Comparison of ENCODE assay signal across 20 mouse cellular contexts in the genomic region with DNA sequence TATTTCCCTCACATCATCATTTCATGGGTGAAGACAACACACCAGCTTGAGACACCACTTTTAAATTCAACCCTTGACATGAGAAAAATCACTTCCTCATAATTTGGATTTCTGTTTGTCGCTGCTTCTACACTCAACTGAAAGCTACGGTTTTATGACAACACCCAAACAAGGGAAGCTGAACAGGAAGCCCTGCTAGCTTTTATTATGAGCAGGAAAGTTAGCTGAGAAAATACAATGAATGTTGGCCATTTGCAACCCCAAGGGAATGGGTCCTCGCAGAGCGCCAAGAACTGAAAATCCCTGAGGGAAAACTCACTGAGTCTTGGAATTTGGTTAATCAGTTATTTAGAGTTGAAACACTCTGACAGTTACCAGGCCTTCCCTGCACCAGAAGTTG.
A peak's percentile ranks its signal among the peaks of the same experiment; 100 is the strongest.
DNase-seq lines count a peak whose midpoint lies in the region; ATAC-seq and TF ChIP-seq lines count a peak whose summit lies in the region.
"Had no signal": no experiment of that assay in that cellular context is flagged by ENCODE, and none has a peak within 500 bp of the region (broad histone marks: within the 10 kb centered on the region; RNA-seq: fewer than 3 reads in every experiment).

No protein-coding gene starts in this region.

- peak; percentile 81 for ATAC-seq in common myeloid progenitor, adult 5-6 weeks (replicated peaks; ENCODE audit: low read depth, poor library complexity, severe bottlenecking)
- ATAC-seq: forebrain, embryonic 14.5 days; liver, postnatal 0 days had no signal

- no peak for DNase-seq in gastrocnemius, adult 2 months
- DNase-seq in gastrocnemius, postnatal 36 days, result no peak
- peak; percentile 21 for DNase-seq in heart, postnatal 25 days (ENCODE audit: low spot score)
- DNase-seq in kidney, postnatal 25 days, result peak; percentile 54
- no peak for DNase-seq in cerebellum, adult 8-10 months
- no peak for DNase-seq in spleen, postnatal 36 days (ENCODE audit: low spot score in 2 of 2)
- DNase-seq in layer of hippocampus, adult 18-20 months (ENCODE audit: low spot score in 2 of 2), result no peak
- DNase-seq: adrenal gland, postnatal 25 days; B cell, adult 2 months; cerebellum, postnatal 10 days; gastrocnemius, postnatal 10 days; layer of hippocampus, adult 9-11 months; liver, postnatal 0 days; retina, postnatal 1 day; thymus, postnatal 4 days had no signal

- intact Hi-C loops in gastrocnemius, adult 2 months (cut with DNase I), result no loop called here
- intact Hi-C loops in gastrocnemius, postnatal 36 days (cut with DNase I), result no loop called here
- intact Hi-C loops in heart, postnatal 25 days (cut with DNase I), result no loop called here

- peak overlapping the region; percentile 75 for H3K27ac ChIP-seq in gastrocnemius, adult 2 months
- H3K27ac ChIP-seq: hindbrain, embryonic 10.5 days; limb, embryonic 15.5 days; neural tube, embryonic 15.5 days had no signal

- H3K4me3 ChIP-seq in gastrocnemius, adult 2 months, result no peak overlapping the region
- H3K4me3 ChIP-seq: hindbrain, embryonic 10.5 days; limb, embryonic 15.5 days; neural tube, embryonic 15.5 days had no signal

- TF ChIP-seq CTCF in gastrocnemius, adult 2 months (IDR thresholded peaks at IDR 0.05), result no peak

Comparison
In these comparisons a context has a peak if more than half of its experiments do, and no peak if none do; other contexts are left out.
1. DNase-seq: peak in heart, postnatal 25 days (single experiment) and kidney, postnatal 25 days (2 of 2); none in gastrocnemius, adult 2 months (single experiment), gastrocnemius, postnatal 36 days (0 of 2), cerebellum, adult 8-10 months (single experiment), spleen, postnatal 36 days (0 of 2) and layer of hippocampus, adult 18-20 months (0 of 2).